ENCODE assay signal across 13 mouse cellular contexts in genomic region chr11:108272601-108273414, GRCm38 (mm10).
DNase-seq lines count a peak whose midpoint lies in the region; ATAC-seq lines count a peak whose summit lies in the region.
"Had no signal": no experiment of that assay in that cellular context is flagged by ENCODE, and none has a peak within 500 bp of the region (broad histone marks: within the 10 kb centered on the region; RNA-seq: fewer than 3 reads in every experiment).

No protein-coding gene starts in this region.

- ATAC-seq in megakaryocyte, adult 5-6 weeks (ENCODE audit: poor library complexity, severe bottlenecking): no peak
- ATAC-seq: hindbrain, embryonic 16.5 days had no signal

- H3K9me3 ChIP-seq in megakaryocyte, embryonic 14.5 days: no peaks in the 10 kb centered on the region
- H3K9me3 ChIP-seq: embryonic facial prominence, embryonic 15.5 days had no signal

- H3K4me1 ChIP-seq in megakaryocyte, embryonic 14.5 days: peaks cover 100% of the 10 kb centered on the region

- no peaks in the 10 kb centered on the region for H3K27me3 ChIP-seq in megakaryocyte, embryonic 14.5 days (replicated peaks)
- H3K27me3 ChIP-seq: embryonic facial prominence, embryonic 15.5 days had no signal

- peak overlapping the region; percentile 42 for H3K4me3 ChIP-seq in megakaryocyte, embryonic 14.5 days (replicated peaks)
- H3K4me3 ChIP-seq: embryonic facial prominence, embryonic 15.5 days had no signal

- H3K36me3 ChIP-seq in megakaryocyte, embryonic 14.5 days (replicated peaks; ENCODE audit: low read length): peaks cover 84% of the 10 kb centered on the region
- H3K36me3 ChIP-seq: embryonic facial prominence, embryonic 15.5 days had no signal

- peak; percentile 26 to 45 for DNase-seq in CD8-positive naive resting alpha-beta T cell, adult 2 months (ENCODE audit: low read depth in 2 of 2, low spot score in 2 of 2)
- DNase-seq in induced T-regulatory cell, adult 2 months (ENCODE audit: low read depth): peak; percentile 90
- peak; percentile 43 for DNase-seq in telencephalon, adult 2 months (ENCODE audit: low read depth, low spot score)
- no peak for DNase-seq in adrenal gland, adult 18-20 months (ENCODE audit: low spot score in 2 of 2)
- DNase-seq in layer of hippocampus, postnatal 25 days (ENCODE audit: extremely low spot score in 1 of 2, low spot score in 1 of 2): no peak
- DNase-seq: cerebellum, adult 2 months; heart, postnatal 14 days; kidney, adult 2 months; lung, postnatal 14 days had no signal

Comparison
In these comparisons a context has a peak if more than half of its experiments do, and no peak if none do; other contexts are left out.
1. DNase-seq: peak in CD8-positive naive resting alpha-beta T cell, adult 2 months (2 of 2), induced T-regulatory cell, adult 2 months (single experiment) and telencephalon, adult 2 months (single experiment); none in adrenal gland, adult 18-20 months (0 of 2) and layer of hippocampus, postnatal 25 days (0 of 2).